Mouse (Mus musculus): ENCODE measurements around the gene Ywhae. TPM values are rescaled to one million over a fixed set of nuclear protein-coding genes. Genes with fewer than 3 reads are reported as not detected.

Ywhae gene
- 147 TPM for total RNA-seq (2023)

GRCm38 (mm10) chr11:75732434-75733226, at the start of gene Ywhae:
Ywhae (plus strand) TSS chr11:75732869.

GRCm38 (mm10) chr11:75796029-75796445, 63.4 kb downstream of the Ywhae start, which contains the start of gene Doc2b:
Doc2b (minus strand) TSS chr11:75796049.

Other genes with a start within 250 kb of the Ywhae start
- gene Prpf8, start 246.1 kb upstream of the Ywhae start, total RNA-seq (2023), result 207 TPM
- gene Rilp, start 222.8 kb upstream of the Ywhae start, total RNA-seq (2023), result not detected
- 0.29 TPM for gene Scarf1, start 219.3 kb upstream of the Ywhae start, total RNA-seq (2023)
- gene Slc43a2, start 201.2 kb upstream of the Ywhae start, total RNA-seq (2023), result 61.4 TPM
- gene Pitpna, start 144.8 kb upstream of the Ywhae start, total RNA-seq (2023), result 214 TPM
- gene Inpp5k, start 101.9 kb upstream of the Ywhae start, total RNA-seq (2023), result 104 TPM
- gene Myo1c, start 82.4 kb upstream of the Ywhae start, total RNA-seq (2023), result 28.7 TPM
- gene Crk, start 53.6 kb upstream of the Ywhae start, total RNA-seq (2023), result 55.5 TPM
- gene Doc2b, start 63.2 kb downstream of the Ywhae start, total RNA-seq (2023), result not detected
- gene Rph3al, start 205.6 kb downstream of the Ywhae start, total RNA-seq (2023), result 13.7 TPM